Mouse (Mus musculus): Measurements from ENCODE around the gene Cerk.
"Not testable (repeated sequence)": the region's sequence is repeated elsewhere in the genome, so short reads cannot be mapped to it uniquely, and the experiment has no call there.

Cerk gene

GRCm38 (mm10) chr15:86180427-86180826 is 5.5 kb downstream of the Cerk start:
- peak in 1 of 2 experiments; percentile 65 for DNase-seq

GRCm38 (mm10) chr15:86178594-86178993 is 7.3 kb downstream of the Cerk start:
- no peak for DNase-seq

- not testable (repeated sequence) for DNase-seq
Observed at GRCm38 (mm10) chr15:86177703-86178251, 8.2 kb downstream of the Cerk start.

- DNase-seq: no peak
Observed at GRCm38 (mm10) chr15:86176771-86177702, 8.9 kb downstream of the Cerk start.

- no peak for DNase-seq
Observed at GRCm38 (mm10) chr15:86176166-86176565, 9.8 kb downstream of the Cerk start.

DNA sequence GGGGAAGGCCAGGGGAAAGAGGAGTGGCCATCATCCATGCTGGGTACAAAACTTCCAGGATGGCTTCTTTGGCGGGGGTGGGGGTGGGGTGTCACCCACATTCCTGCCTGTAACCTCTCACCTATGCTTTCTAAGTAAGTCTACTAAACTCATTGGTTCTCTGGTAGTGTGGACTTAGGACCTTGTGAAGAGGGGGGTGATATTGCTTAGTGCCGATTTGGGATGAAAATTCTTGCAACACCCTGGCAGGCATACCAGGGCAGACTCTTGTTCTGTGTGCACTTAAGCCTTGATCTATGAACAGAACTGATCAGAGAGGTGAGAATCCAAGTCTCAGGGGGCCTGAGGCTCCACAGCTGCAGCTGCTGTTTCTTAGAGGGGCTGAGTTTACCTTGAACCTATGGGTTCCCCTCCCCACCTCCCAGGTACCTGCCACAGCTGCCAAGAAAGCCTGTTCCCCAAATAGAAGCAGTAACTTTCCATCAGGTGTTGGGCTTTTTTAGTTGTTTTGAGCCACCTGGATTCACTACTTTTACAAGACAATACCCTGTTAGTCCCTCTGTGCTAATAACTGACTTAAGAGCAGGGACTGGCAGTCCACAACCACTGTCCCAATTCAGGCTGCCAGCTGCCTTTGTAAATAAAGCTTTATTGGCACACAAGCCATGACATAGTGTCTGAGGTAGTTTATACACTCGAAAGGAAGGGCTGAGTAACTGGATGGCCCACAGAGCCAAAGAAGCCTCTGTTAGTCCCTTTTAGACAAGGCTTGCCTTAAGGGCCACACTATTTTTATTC is 10.5 kb downstream of the Cerk start:
- peak; percentile 36 to 63 for DNase-seq

DNA sequence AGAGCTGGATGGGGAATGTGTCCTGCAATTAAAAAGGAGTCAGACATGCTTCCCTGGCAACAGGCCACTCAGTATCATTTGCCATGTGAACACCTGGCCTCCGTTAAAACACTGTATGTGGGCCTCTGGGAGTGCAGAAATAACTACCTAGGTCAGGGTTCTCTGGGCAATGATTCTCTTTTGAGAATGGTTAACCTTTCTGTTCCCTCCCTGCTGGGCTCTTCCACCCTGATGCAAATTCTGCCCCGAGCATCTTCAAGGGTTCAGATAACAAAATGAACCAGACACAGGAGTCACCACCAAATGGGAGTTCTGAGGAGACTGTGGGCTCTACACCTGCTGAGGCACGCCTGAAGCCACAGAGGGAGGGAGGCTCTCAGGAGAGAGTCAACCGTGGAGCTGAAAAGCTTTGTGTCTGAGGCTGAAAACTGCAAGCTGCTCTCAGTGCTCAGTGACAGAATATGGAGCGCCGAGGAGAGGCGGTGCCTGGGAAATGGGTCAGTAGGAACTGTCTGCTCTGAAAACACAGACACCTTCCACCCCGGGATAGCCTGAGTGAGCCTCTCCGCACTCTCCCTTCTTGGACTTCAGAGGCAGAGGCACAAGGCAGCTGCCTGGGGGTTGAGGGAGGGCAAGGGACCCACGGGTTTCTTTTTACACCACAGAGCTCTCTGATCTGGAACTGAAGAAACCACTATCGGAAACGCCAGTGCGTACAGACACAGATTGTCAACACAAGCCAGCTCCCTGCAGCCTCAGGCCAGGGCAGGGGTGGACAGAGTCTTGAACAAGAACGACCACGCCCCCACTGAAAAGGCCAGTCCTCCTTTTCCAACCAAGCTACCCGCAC is 12.6 kb downstream of the Cerk start:
- peak; percentile 68 to 79 for DNase-seq

DNA sequence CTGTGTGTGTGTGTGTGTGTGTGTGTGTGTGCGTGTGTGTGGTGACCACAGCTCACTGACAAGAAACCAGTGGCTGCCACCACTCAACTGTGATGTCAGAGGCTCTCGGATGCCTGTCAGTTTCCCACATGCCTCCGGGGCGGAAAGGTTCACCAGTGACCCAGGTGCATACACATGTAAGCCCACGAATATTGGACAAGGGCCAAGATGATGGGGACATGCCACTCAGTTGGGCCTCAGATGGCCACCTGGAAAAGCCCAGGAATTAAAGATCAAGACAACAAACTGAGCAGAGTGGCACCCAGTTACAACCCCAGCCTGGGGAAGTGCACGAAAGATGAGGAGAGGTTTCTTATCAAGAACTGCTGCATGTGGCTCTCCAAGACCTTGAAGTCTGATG is 13.4 kb downstream of the Cerk start:
- DNase-seq: peak; percentile 42 to 59

GRCm38 (mm10) chr15:86172124-86172523 is 13.8 kb downstream of the Cerk start:
- DNase-seq: no peak

DNA sequence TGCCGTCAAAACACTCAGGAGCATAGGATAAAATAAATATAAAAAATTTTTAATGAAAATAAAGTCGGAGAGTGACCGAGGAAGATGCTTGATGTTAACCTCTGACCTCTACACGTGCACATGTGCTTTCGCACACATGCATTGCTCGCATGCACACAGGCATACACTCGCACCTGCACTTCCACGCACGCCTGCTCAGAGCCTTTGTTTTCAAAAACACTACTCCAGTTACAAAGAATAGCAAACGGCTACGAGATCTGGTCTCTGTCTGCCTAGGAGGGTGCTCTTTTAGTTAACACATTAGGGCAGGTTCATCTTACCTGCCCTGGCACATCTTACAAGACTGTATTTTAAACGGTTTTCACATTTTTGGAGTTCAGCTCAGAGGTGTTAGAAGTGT is 14.6 kb downstream of the Cerk start:
- peak; percentile 56 to 74 for DNase-seq

GRCm38 (mm10) chr15:86169817-86170110 is 16.2 kb downstream of the Cerk start:
- DNase-seq: no peak

GRCm38 (mm10) chr15:86168941-86169816 is 16.8 kb downstream of the Cerk start:
- no peak for DNase-seq

GRCm38 (mm10) chr15:86168505-86168867 is 17.5 kb downstream of the Cerk start:
- peak; percentile 46 to 55 for DNase-seq

- peak; percentile 54 to 66 for DNase-seq
Observed at GRCm38 (mm10) chr15:86167787-86168504, 18.0 kb downstream of the Cerk start.

- no peak for DNase-seq
Observed at GRCm38 (mm10) chr15:86167032-86167655, 18.8 kb downstream of the Cerk start.

DNA sequence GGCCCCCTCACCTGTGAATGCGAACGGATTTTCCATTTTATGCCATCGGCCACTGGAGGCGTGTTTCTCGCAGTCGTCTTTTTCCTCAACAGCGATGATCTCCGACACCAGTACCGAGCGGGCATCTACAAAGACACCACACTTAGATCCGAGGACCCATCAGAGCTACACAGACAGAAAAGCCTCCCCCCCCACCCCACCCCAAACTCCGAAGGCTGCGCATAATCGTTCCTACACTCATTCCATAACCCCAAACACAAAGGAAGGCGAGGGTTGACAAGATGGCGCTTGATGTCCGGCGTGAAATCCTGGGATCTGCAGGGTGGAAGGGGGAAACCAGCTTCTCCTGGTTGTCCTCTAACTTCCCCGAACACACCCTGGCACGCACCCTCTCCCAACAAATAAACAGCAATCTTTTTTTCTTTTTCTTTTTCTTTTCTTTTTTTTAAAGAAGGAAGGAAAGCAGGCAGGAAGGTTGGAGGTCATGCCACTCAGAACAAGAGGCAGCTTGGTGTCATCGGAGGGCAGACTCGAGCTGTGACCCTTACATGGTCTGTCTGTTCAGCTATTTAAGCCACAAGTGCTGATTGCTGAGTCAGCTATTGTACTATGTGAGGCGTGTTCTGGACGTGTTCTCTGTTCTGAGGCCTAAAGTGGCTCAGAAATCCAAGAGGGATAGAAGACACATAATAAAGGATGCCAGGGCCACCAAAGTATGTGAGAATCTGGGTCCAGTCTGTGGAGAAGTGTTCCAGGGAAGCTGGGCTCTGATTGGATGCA is 19.9 kb downstream of the Cerk start:
- no peak for DNase-seq

GRCm38 (mm10) chr15:86164718-86165345 is 21.1 kb downstream of the Cerk start:
- DNase-seq: no peak

DNA sequence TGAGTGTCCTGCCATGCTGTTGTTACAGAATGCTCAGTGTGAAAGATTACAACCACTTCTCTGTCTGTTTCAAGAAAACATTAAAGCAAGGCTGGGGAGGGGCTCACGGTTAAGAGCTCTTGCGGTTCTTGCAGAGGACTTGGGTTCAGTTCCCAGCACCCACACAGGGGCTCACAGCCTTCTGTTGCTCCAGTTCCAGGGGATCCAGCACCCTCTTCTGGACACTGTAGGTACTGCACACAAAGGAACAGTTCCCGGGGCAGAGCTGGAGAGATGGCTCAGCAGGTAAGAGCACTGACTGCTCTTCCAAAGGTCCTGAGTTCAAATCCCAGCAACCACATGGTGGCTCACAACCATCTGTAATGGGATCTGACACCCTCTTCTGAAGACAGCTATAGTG is 24.1 kb downstream of the Cerk start:
- peak in 1 of 2 experiments; percentile 43 for DNase-seq

- DNase-seq: no peak
Observed at GRCm38 (mm10) chr15:86160906-86161305, 25.0 kb downstream of the Cerk start.
